Mouse (Mus musculus) 3134 (cell line): ENCODE measurements around the gene Nfkbid.
"Not testable (repeated sequence)": the region's sequence is repeated elsewhere in the genome, so short reads cannot be mapped to it uniquely, and the experiment has no call there.

Experiments used
- DNase-seq: peaks from one replicate; pipeline ENCODE4 v3.0.0-alpha.2; 2011; ENCODE audit warnings: low spot score; ENCODE audit not compliant: insufficient read length; ENCODE audit errors: extremely low read depth

The Nfkbid gene

DNA sequence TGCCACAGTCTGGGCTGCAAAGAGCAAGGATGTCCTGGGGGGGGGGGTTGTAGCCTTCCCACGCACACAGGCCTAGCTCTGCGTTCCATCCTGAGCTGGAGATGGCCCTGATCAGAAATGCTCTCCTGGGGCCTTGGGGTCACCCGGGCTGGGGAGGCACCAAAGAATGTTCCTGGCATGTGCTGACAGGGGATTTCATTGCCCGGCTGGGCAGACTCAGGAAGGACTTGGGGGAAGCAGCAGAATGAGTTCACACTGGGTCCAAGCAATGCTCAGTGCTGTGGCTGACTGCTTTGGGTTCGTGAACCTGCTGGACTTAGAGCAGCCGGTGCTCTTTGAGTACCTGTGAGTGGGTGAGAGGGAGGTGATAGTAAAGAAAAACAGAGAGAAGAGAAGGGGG lies 38.0 kb downstream of the Nfkbid start:
- no peak for DNase-seq

DNA sequence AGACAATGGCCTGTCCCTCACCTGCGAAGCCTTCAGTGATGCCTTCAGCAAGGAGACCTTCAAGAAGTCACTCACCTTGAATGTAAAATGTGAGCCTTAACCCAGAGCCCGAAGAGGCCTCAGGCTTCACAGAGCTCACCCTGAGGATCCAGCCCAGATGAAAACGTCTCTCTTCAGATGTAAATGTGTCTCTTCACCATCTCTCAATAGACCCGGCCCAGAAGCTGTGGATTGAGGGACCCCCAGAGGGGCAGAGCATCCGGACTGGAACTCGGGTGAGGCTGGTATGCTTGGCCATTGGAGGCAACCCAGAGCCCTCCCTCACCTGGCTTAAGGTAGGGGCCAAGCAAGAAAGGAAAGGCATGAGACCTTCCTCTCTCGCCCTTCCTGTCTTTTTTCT lies 42.0 kb downstream of the Nfkbid start:
- DNase-seq = no peak

DNA sequence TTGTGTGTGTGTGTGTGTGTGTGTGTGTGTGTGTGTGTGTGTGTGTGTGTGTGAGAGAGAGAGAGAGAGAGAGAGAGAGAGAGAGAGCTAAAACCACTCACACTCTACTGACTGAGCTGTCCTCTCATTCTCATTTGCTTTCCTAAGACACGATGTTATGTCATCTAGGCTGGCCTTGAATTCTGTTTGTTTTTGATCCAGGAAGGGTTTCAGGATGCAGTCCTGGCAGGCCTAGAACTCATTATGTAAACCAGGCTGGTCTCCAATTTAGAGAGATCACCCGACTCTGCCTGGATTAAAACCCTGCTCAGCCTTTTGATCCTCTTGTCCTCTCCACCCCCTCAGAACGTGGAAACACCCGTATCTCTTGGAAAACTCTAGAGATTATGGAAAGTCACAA lies 42.5 kb downstream of the Nfkbid start:
- DNase-seq = no peak

DNA sequence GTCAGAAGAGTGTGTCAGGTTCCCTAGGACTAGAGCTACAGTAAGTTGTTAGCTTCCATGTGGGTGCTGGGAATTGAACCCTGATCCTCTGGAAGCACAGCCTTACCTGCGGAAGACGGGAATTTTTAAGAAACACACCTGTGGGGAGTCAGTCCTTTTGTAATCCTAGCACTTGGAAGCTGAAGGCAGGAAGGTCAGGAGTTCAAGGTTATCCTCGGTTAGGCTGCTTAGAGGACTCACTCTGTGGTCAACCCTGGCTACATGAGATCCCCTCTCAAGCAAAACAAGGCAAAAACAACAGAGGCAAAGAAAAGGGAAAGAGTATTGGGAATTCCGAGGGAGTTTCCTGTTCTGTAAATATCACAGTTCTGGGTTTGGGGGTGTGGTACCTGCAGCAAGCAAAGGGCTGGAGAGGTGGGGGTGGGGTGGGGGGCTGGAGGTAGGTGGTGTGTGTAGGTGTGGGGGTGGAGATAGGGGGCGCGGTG lies 43.3 kb downstream of the Nfkbid start:
- no peak for DNase-seq

DNA sequence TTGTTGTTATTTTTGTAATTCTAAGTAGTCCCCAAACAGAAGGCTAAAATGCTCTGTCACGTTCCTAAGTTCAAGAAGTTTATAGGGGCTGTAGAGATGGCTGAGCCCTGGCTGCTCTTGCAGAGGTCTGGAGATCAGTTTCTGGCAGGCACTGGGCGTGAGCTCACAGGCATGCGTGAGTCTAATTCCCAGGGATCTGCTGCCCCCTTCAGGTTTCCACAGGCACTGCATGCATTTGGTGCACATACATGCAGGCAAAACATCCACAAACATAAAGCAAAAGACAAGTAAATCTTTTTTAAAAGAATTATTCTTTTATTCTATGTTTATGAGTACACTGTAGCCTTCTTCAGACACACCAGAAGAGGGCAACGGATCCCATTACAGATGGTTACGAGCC lies 50.9 kb downstream of the Nfkbid start:
- no peak for DNase-seq

DNA sequence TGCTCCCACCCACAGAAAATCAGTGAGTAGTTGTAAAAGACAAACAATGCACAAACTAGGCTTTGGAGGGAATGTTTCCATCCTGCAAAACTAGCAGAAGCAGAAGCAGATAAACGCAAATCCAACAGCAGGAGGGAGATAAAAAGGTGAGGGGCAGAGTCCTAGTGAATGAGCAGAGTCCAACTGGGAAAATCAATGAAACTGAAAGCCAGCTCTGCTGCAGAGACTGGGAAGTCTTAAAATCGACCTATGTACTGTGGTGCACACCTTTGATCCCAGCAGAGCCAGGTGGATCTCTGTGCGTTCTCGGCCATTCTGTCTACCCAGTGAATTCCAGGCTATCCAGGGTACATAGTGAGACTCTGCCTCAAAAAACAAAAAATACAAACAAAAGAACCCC lies 53.5 kb downstream of the Nfkbid start:
- DNase-seq = no peak

DNA sequence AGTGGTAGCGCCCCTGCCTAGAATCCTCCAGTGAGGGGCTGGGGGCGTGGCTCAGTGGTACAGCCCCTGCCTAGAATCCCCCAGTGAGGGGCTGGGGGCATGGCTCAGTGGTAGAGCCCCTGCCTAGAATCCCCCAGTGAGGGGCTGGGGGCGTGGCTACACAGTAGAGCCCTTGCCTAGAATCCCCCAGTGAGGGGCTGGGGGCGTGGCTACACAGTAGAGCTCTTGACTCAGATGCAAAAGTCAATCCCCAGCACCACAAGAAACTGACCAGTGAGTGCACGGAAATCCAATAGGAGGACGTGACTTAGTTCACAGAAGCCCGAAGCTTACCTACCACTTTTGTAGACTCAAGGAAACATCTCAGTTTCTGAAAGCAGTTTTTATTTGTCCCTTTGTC lies 54.6 kb downstream of the Nfkbid start:
- not testable (repeated sequence) for DNase-seq

DNA sequence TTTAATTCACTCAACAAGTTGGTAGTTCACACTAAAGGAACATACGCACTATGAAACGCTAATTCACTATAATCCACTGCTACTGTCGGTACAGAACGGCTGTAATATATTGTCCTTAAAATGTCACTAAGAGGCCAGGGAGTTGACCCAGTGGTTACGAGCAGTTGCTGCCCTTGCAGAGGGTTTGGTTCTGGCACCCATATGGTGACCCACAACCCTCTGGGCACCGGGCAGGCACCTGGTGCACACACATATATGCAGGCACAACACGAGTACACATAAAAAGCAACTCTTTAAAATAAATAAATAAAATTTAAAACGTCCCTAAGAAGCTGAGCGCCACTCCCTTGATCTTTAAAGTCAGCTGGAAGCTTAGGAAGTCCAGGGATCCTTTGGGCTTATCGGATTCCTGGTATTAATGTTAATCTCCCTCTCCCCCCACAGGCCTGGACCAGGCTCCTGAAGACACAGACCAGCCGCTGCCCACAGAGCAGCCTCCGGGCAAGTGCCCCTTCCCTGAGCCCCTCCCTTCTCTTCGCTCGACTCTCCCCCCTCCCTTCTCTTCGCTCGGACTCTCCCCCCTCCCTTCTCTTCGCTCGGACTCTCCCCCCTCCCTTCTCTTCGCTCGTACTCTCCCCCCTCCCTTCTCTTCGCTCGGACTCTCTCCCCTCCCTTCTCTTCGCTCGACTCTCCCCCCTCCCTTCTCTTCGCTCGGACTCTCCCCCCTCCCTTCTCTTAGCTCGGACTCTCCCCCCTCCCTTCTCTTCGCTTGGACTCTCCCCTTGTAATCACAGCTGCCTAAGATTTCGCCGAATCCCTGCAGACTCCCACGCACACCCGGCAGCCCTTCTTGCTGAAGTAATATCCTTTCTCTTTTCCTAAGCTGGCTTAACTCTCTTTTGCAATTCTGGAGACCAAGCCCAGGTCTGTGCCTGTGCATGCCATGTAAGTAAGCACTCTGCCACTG lies 56.2 kb downstream of the Nfkbid start:
- no peak for DNase-seq
